Mouse (Mus musculus) heart, adult 2 months (tissue): ENCODE results near the gene 0610012G03Rik. TPM values are rescaled to one million over a fixed set of nuclear protein-coding genes. Genes with fewer than 3 reads are reported as not detected.

Experiments
- DNase-seq, 2 experiments: peaks; one replicate each; pipeline ENCODE4 v3.0.0; 2021
- H3K27ac ChIP-seq: fragments of 200-600 bp; 2 replicates; pipeline ENCODE4 v1.8.1; 2022
- H3K27me3 ChIP-seq: fragments of 200-500 bp; 2 replicates; pipeline ENCODE4 v1.6.1; 2012; ENCODE audit warnings: mild to moderate bottlenecking, low read length, inconsistent platforms, mixed read lengths; ENCODE audit not compliant: control insufficient read depth, insufficient read depth
- H3K36me3 ChIP-seq: fragments of 200-500 bp; 2 replicates; pipeline ENCODE4 v1.6.1; 2012; ENCODE audit warnings: low read length, inconsistent platforms; ENCODE audit not compliant: control insufficient read depth, insufficient read depth
- H3K4me1 ChIP-seq: fragments of 200-500 bp; 2 replicates; pipeline ENCODE4 v1.6.1; 2011; ENCODE audit warnings: low read length; ENCODE audit not compliant: control insufficient read depth, insufficient read depth
- H3K4me3 ChIP-seq: fragments of 200-600 bp; 2 replicates; pipeline ENCODE4 v1.8.1; 2022
- H3K79me2 ChIP-seq: fragments of 200-500 bp; replicated peaks from 2 replicates; pipeline ENCODE4 v1.6.1; 2012; ENCODE audit warnings: mild to moderate bottlenecking, inconsistent platforms, low read length, moderate library complexity, mixed read lengths; ENCODE audit not compliant: control insufficient read depth, insufficient read depth
- H3K9ac ChIP-seq: fragments of 200-500 bp; 2 replicates; pipeline ENCODE4 v1.6.1; 2012; ENCODE audit warnings: low read depth, mild to moderate bottlenecking, control low read depth, inconsistent platforms, low read length, mixed read lengths
- CTCF ChIP-seq: fragments of 200-600 bp; IDR thresholded peaks from 2 replicates; pipeline ENCODE4 v1.8.1; 2022; ENCODE audit warnings: antibody characterized with exemption, mild to moderate bottlenecking, moderate library complexity
- EP300 ChIP-seq: fragments of 200-500 bp; IDR thresholded peaks from 2 replicates; pipeline ENCODE4 v1.6.1; 2011; ENCODE audit warnings: low read depth, low read length, control low read depth; ENCODE audit not compliant: insufficient read depth
- POLR2A ChIP-seq: fragments of 200-500 bp; IDR thresholded peaks from 2 replicates; pipeline ENCODE4 v1.6.1; 2011; ENCODE audit warnings: mild to moderate bottlenecking, low read depth, low read length, control low read depth; ENCODE audit not compliant: insufficient read depth
- WGBS: fragments of 180-500 bp; shearing (Covaris S2); methylation state at CpG from one replicate; pipeline ENCODE4 v1.1.7; 2018; 5-methylcytosine and 5-hydroxymethylcytosine counted together
- intact Hi-C: fragments of 180-260 bp; cut with DNase I; formaldehyde crosslinking; loops from one replicate; pipeline ENCODE4 v1.15.1; 2025
- polyA plus RNA-seq: library from polyadenylated mRNA; depleted of rRNA; stranded (reverse); fragments of >200 nt; gene quantifications from 2 replicates; pipeline ENCODE4 v1.2.3, GENCODE M21; 2012
- total RNA-seq, 2 experiments: library from RNA; stranded (reverse); gene quantifications; 2 replicates each; pipeline ENCODE4 v1.2.3; 2021

Gene 0610012G03Rik
- total and polyA plus RNA-seq, 3 experiments, result 69.9 to 88.9 (median 75.4) TPM

GRCm38 (mm10) chr16:31945372-31945771 lies 2.9 kb downstream of the 0610012G03Rik start:
- Histone ChIP-seq H3K27ac (no peak overlapping the region), H3K36me3 (peaks cover 2% of the 10 kb centered on the region; the same call in 1 of the 2 replicates), H3K4me1 (peaks cover 8% of the 10 kb centered on the region), H3K79me2 (0 out of 2 replicates have a peak, but pooled peaks cover 5% of the 10 kb centered on the region), H3K4me3 (no peak overlapping the region), H3K9ac (no peak overlapping the region), H3K27me3 (no peaks in the 10 kb centered on the region)
- 81% methylated on average over 6 of the region's 6 CpGs for WGBS
- intact Hi-C loops, result loop anchor here (10.0 kb wide), 1 partner anchor 669 kb away; no protein-coding TSS in a partner anchor
- TF ChIP-seq POLR2A, result no peak
- DNase-seq, result no peak

GRCm38 (mm10) chr16:31944698-31945255 lies 3.5 kb downstream of the 0610012G03Rik start:
- no peak for DNase-seq
- H3K36me3 ChIP-seq, result peaks cover 2% of the 10 kb centered on the region; the same call in 1 of the 2 replicates
- intact Hi-C loops, result loop anchor here (1.0 to 10.0 kb wide), 2 partner anchors 303 to 670 kb away; partner anchors contain the start of genes Fbxo45 and Wdr53
- TF ChIP-seq POLR2A, result no peak
- no peak for TF ChIP-seq EP300
- TF ChIP-seq CTCF, result no peak
- no peak overlapping the region for H3K27ac ChIP-seq
- 0 out of 2 replicates have a peak, but pooled peaks cover 4% of the 10 kb centered on the region for H3K79me2 ChIP-seq
- no peaks in the 10 kb centered on the region for H3K27me3 ChIP-seq
- peaks cover 8% of the 10 kb centered on the region for H3K4me1 ChIP-seq
- H3K4me3 ChIP-seq, result no peak overlapping the region
- H3K9ac ChIP-seq, result no peak overlapping the region
- WGBS, result 84% methylated on average over 12 of the region's 12 CpGs

- Histone ChIP-seq H3K4me1 (peaks cover 8% of the 10 kb centered on the region), H3K79me2 (0 out of 2 replicates have a peak, but pooled peaks cover 4% of the 10 kb centered on the region), H3K27me3 (no peaks in the 10 kb centered on the region), H3K9ac (peak overlapping the region; percentile 20; the same call in 1 of the 2 replicates), H3K27ac (no peak overlapping the region), H3K4me3 (no peak overlapping the region), H3K36me3 (peaks cover 2% of the 10 kb centered on the region; the same call in 1 of the 2 replicates)
- WGBS, result 4% methylated on average over 10 of the region's 10 CpGs
- intact Hi-C loops, result loop anchor here (1.0 to 10.0 kb wide), 2 partner anchors 303 to 671 kb away; partner anchors contain the start of genes Fbxo45 and Wdr53
- TF ChIP-seq CTCF (peak; percentile 86), POLR2A (no peak), EP300 (0 out of 2 replicates have a peak, but pooled peaks have one; percentile 41)
- DNase-seq, result peak; percentile 70 to 79
These were observed 4.3 kb downstream of the 0610012G03Rik start for GRCm38 (mm10) chr16:31943980-31944379.

- 64% methylated on average over 2 of the region's 2 CpGs for WGBS
- no peak for TF ChIP-seq POLR2A
- TF ChIP-seq CTCF, result no peak
- no peak for TF ChIP-seq EP300
- intact Hi-C loops, result loop anchor here (10.0 kb wide), 1 partner anchor 674 kb away; no protein-coding TSS in a partner anchor
- DNase-seq, result no peak
- H3K27me3 ChIP-seq, result no peaks in the 10 kb centered on the region
- H3K36me3 ChIP-seq, result peaks cover under 1% of the 10 kb centered on the region; the same call in 1 of the 2 replicates
- H3K27ac ChIP-seq, result no peak overlapping the region
- no peak overlapping the region for H3K4me3 ChIP-seq
- H3K4me1 ChIP-seq, result peaks cover 2% of the 10 kb centered on the region
- H3K9ac ChIP-seq, result no peak overlapping the region
- 0 out of 2 replicates have a peak, but pooled peaks cover under 1% of the 10 kb centered on the region for H3K79me2 ChIP-seq
These were observed 7.7 kb downstream of the 0610012G03Rik start for GRCm38 (mm10) chr16:31940586-31940985.

GRCm38 (mm10) chr16:31938856-31939255 lies 9.4 kb downstream of the 0610012G03Rik start:
- H3K79me2 ChIP-seq, result no peaks in the 10 kb centered on the region
- H3K4me1 ChIP-seq, result no peaks in the 10 kb centered on the region
- no peak overlapping the region for H3K27ac ChIP-seq
- intact Hi-C loops, result no loop called here
- peaks cover 3% of the 10 kb centered on the region; the same call in 1 of the 2 replicates for H3K27me3 ChIP-seq
- H3K9ac ChIP-seq, result no peak overlapping the region
- WGBS, result 50% methylated on average over 6 of the region's 6 CpGs
- no peak for TF ChIP-seq POLR2A
- TF ChIP-seq CTCF, result no peak
- TF ChIP-seq EP300, result no peak
- no peak overlapping the region for H3K4me3 ChIP-seq
- no peak for DNase-seq
- H3K36me3 ChIP-seq, result no peaks in the 10 kb centered on the region

GRCm38 (mm10) chr16:31936568-31936967 lies 11.7 kb downstream of the 0610012G03Rik start:
- H3K36me3 ChIP-seq, result no peaks in the 10 kb centered on the region
- H3K4me1 ChIP-seq, result no peaks in the 10 kb centered on the region
- WGBS, result 80% methylated on average over 4 of the region's 4 CpGs
- intact Hi-C loops, result no loop called here
- TF ChIP-seq CTCF (0 out of 2 replicates have a peak, but pooled peaks have one; percentile 12), EP300 (no peak)
- no peak overlapping the region for H3K27ac ChIP-seq
- no peaks in the 10 kb centered on the region for H3K79me2 ChIP-seq
- no peak overlapping the region for H3K9ac ChIP-seq
- H3K4me3 ChIP-seq, result no peak overlapping the region
- no peak for DNase-seq
- peaks cover 4% of the 10 kb centered on the region; the same call in 1 of the 2 replicates for H3K27me3 ChIP-seq
